Mouse (Mus musculus) lung, postnatal 4 days (tissue): ENCODE results near the gene Mvp.

Source experiments
- DNase-seq, 2 experiments: peaks; one replicate each; pipeline ENCODE4 v3.0.0; 2021

Mvp gene

GRCm38 (mm10) chr7:126949793-126950646 is 64.4 kb downstream of the Mvp start, which contains the start of gene Sez6l2:
TSS of gene Sez6l2 (plus strand) at chr7:126950563.
- DNase-seq: peak; percentile 90 to 93

DNA sequence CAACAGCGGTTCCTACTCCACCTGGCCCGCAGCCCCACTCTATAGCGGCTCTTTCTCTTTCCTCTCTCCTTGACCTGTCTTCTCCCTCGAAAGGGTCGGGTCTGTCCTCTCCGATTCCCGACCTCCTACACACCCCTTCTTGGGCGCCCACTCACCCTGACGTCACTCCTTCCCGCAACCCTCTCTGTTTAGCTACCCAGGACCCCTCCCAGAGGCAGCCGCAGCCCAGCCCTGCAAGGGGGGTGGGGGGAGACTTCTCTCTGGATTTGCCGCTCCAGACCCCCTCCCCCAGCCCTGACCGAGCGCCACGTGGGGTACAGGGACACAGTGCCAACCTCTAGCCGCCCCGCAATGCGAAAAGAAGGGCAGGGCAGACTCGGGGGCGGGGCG is 65.0 kb downstream of the Mvp start, which contains the start of gene Asphd1:
Asphd1 (minus strand) TSS at position 180 of the 390 bp plus-strand sequence.
- DNase-seq: no peak

- DNase-seq: no peak
These were observed 65.8 kb downstream of the Mvp start for GRCm38 (mm10) chr7:126948626-126949025.

DNA sequence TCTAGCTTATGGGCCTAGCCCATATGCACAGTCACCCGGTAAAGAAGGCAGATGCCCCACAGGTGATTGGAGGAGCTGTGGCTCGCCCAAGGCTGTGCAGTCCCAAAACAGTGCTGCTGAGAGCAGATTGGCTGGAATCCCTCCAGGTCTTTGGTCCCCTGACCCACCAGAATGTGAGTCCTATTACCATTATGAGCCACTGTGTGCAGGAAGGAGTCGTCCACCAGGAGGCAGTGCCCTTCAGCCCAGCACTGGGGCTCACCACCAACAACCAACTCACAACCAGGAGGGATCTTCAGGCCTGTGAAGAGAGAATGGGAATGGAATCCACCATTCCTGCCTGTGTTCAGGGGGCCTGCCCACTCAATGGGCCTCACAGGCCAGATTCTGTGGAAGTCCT is 67.9 kb downstream of the Mvp start:
- peak; percentile 57 to 62 for DNase-seq

- DNase-seq: no peak
These were observed 72.6 kb downstream of the Mvp start for GRCm38 (mm10) chr7:126941801-126942200.

DNA sequence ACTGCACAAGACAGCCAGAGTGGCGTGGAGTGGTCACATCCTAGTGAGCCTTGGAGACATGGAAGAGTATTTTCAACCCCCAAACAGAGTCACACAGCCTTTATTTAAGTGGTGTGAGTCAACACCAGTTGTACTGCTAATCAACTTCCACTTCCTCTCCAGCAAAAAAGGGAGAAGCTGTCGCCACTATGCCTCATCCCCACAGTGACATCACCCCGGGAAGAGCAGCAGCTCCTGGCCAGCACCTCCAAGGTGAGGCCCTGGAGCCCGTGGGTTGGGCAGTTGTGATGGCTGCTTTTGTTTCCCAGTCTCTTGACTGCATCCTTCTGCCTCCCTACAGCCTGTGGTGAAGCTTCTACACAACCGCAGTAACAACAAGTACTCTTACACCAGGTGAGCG is 73.2 kb downstream of the Mvp start:
- no peak for DNase-seq
